Mouse (Mus musculus) C2C12 (cell line): ENCODE results near the gene Gp1ba.

Source experiments
- CEBPB ChIP-seq: IDR thresholded peaks from one replicate; pipeline ENCODE4 v1.6.1; 2011; ENCODE audit warnings: low read depth, mild to moderate bottlenecking, control low read depth, moderate library complexity
- CTCF ChIP-seq: IDR thresholded peaks from one replicate; pipeline ENCODE4 v1.5.1; 2011; ENCODE audit not compliant: control insufficient read depth, insufficient read depth, insufficient read length
- MAX ChIP-seq: IDR thresholded peaks from one replicate; pipeline ENCODE4 v1.6.1; 2011; ENCODE audit warnings: mild to moderate bottlenecking, control low read depth
- MYOD1 ChIP-seq: IDR thresholded peaks from one replicate; pipeline ENCODE4 v1.6.1; 2011; ENCODE audit warnings: low read depth; ENCODE audit not compliant: control insufficient read depth, insufficient read length
- MYOG ChIP-seq: IDR thresholded peaks from one replicate; pipeline ENCODE4 v1.6.1; 2011; ENCODE audit not compliant: control insufficient read depth, insufficient read length; ENCODE audit errors: extremely low read depth
- USF1 ChIP-seq: IDR thresholded peaks from one replicate; pipeline ENCODE4 v1.6.1; 2011; ENCODE audit warnings: low read depth, mild to moderate bottlenecking, control low read depth, moderate library complexity

DNA sequence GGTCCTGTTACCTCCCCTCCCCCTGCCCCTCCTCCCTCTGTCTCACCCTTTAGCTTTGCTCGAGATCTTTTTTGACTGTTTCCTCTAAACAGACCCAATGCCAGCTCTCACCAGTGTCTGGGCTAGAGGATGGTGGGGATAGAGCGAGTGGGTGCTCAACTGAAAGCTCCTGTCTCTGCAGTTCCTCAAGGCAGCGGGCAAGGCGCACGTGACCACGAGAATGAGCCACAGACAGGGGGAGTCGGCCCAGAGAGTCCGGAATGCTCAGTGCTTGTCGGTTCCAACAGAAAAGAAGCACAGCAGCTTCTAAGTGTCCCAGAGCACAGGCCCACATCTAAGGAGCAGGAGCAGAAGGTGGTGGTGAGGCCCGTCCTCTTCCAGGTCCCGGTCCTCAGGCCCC, 35.6 kb downstream of the Gp1ba start:
- TF ChIP-seq CTCF (no peak), MYOD1 (no peak), USF1 (no peak), CEBPB (no peak), MAX (no peak), MYOG (no peak)
